Mouse (Mus musculus): ENCODE results near the gene Kyat3.
A peak's percentile ranks its signal among the peaks of the same experiment; 100 is the strongest.

The Kyat3 gene

GRCm38 (mm10) chr3:142745076-142745475 lies 44.2 kb downstream of the Kyat3 start:
- no peak for DNase-seq (ENCODE audit: low read depth, low spot score)

- no peak for DNase-seq (ENCODE audit: low read depth, low spot score)
Measured at GRCm38 (mm10) chr3:142747673-142748072, 46.8 kb downstream of the Kyat3 start.

GRCm38 (mm10) chr3:142749131-142749530 lies 48.3 kb downstream of the Kyat3 start:
- DNase-seq (ENCODE audit: low read depth, low spot score) = no peak

- no peak for DNase-seq (ENCODE audit: low read depth, low spot score)
Measured at GRCm38 (mm10) chr3:142755132-142755867, 54.4 kb downstream of the Kyat3 start.

- no peak for DNase-seq (ENCODE audit: low read depth, low spot score)
Measured at GRCm38 (mm10) chr3:142757841-142758240, 57.0 kb downstream of the Kyat3 start.

GRCm38 (mm10) chr3:142758593-142758992 lies 57.7 kb downstream of the Kyat3 start:
- DNase-seq (ENCODE audit: low read depth, low spot score) = no peak

- DNase-seq (ENCODE audit: low read depth, low spot score) = no peak
Measured at GRCm38 (mm10) chr3:142760356-142760755, 59.5 kb downstream of the Kyat3 start.

GRCm38 (mm10) chr3:142764995-142765777 lies 64.3 kb downstream of the Kyat3 start, which contains the start of gene Gtf2b:
Gene Gtf2b (plus strand): TSS chr3:142765045.
- DNase-seq (ENCODE audit: low read depth, low spot score) = peak; percentile 95

GRCm38 (mm10) chr3:142765778-142766165 lies 64.9 kb downstream of the Kyat3 start:
- DNase-seq (ENCODE audit: low read depth, low spot score) = no peak

- DNase-seq (ENCODE audit: low read depth, low spot score) = no peak
Measured at GRCm38 (mm10) chr3:142768498-142768897, 67.6 kb downstream of the Kyat3 start.

- no peak for DNase-seq (ENCODE audit: low read depth, low spot score)
Measured at GRCm38 (mm10) chr3:142770518-142770917, 69.7 kb downstream of the Kyat3 start.

GRCm38 (mm10) chr3:142773538-142774191 lies 72.8 kb downstream of the Kyat3 start:
- no peak for DNase-seq (ENCODE audit: low read depth, low spot score)

GRCm38 (mm10) chr3:142777227-142777626 lies 76.4 kb downstream of the Kyat3 start:
- no peak for DNase-seq (ENCODE audit: low read depth, low spot score)

- DNase-seq (ENCODE audit: low read depth, low spot score) = no peak
Measured at GRCm38 (mm10) chr3:142786423-142787072, 85.7 kb downstream of the Kyat3 start.

- DNase-seq (ENCODE audit: low read depth, low spot score) = no peak
Measured at GRCm38 (mm10) chr3:142795587-142795986, 94.7 kb downstream of the Kyat3 start.
